Mouse (Mus musculus) left cerebral cortex, adult 8-10 months (tissue): ENCODE measurements around the gene Tmed6. TPM values are rescaled to one million over a fixed set of nuclear protein-coding genes. Genes with fewer than 3 reads are reported as not detected.

Source experiments
- DNase-seq, 2 experiments: peaks; one replicate each; pipeline ENCODE4 v3.0.0; 2022; ENCODE audit warnings: low spot score in 2 of 2
- microRNA-seq, 2 experiments: library from miRNA; unstranded; fragments of <30 nt; microRNA quantifications; one replicate each; pipeline ENCODE4 v1.2.0; 2022
- total RNA-seq, 4 experiments: library from RNA; stranded (reverse); gene quantifications; 2 replicates each; pipeline ENCODE4 v1.2.4; 2022

Gene Tmed6
- total RNA-seq, 4 experiments from 2014 or later, result not detected

DNA sequence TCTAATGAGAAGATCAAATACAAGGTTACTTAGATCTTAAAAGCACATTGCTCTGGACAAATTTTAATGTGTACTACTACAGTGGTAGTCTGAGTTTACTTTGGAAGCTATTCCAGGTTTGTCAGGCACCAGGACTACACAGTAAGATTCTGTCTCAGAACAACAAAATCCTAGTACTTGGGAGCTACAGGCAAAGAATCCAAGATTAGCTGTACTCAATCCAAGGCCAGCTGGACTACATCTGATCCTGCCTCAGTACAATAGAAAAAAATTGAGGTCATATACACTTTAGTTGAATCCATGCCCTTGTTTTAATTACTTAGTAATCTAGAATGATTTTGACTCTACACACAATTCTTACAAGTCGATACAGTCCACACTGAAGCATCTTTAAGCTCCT, 50.5 kb downstream of the Tmed6 start:
- DNase-seq, result no peak

DNA sequence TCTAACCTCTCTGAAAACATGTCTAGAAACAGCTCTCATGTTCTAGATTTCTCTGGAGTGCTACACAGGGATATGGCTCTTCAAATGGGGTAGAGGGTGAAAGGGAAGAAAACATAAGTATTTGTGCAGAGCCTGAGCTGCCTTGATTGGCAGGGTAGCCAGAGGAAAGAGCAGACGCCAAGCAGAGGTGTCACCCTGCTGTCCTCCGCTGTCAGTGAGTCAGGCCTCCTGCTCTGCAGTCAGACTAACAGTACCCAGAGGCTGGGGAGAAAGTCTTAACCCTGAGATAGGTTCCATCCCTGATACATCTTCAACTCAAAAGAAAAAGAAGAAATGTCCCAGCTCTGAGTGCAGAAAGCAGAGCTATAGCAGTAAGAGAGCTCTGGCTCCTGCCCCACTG, 52.8 kb downstream of the Tmed6 start:
- no peak for DNase-seq

Small RNA genes within 50 kb of the gene (microRNA-seq; reads per million reads assigned to microRNA genes)
- gene Mir7075, result 0.42 to 1.5 reads per million in 2 experiments

Other genes with a start within 250 kb of the Tmed6 start
- 1 to 10 TPM; 1.2 to 3.1 (median 1.7) TPM for gene Has3, start 195.4 kb downstream of the Tmed6 start, total RNA-seq
- 10 to 100 TPM; 31.8 to 37.7 (median 33.7) TPM for gene Utp4, start 172.0 kb downstream of the Tmed6 start, total RNA-seq
- gene Sntb2, start 129.9 kb downstream of the Tmed6 start, total RNA-seq, result 10 to 100 TPM; 17.4 to 18.9 (median 18.9) TPM
- gene Vps4a, start 34.4 kb downstream of the Tmed6 start, total RNA-seq, result 100 to 1,000 TPM; 115 to 126 (median 119) TPM
- gene Pdf, start 17.0 kb downstream of the Tmed6 start, total RNA-seq, result 10 to 100 TPM; 24.2 to 29.8 (median 27.6) TPM
- gene Cog8, start 9.0 kb downstream of the Tmed6 start, total RNA-seq, result 10 to 100 TPM; 25.3 to 26.4 (median 26.3) TPM
- gene Nip7, start 8.8 kb downstream of the Tmed6 start, total RNA-seq, result 10 to 100 TPM; 43.3 to 54.1 (median 44.1) TPM
- gene Terf2, start 30.9 kb upstream of the Tmed6 start, total RNA-seq, result 10 to 100 TPM; 37.2 to 42.3 (median 38.5) TPM
- 100 to 1,000 TPM; 101 to 106 (median 102) TPM for gene Cyb5b, start 85.0 kb upstream of the Tmed6 start, total RNA-seq
- gene Nfat5, start 227.8 kb upstream of the Tmed6 start, total RNA-seq, result 10 to 100 TPM; 46.1 to 69.6 (median 60.0) TPM